Mouse (Mus musculus): ENCODE measurements around the gene Hmgxb4.

DNA sequence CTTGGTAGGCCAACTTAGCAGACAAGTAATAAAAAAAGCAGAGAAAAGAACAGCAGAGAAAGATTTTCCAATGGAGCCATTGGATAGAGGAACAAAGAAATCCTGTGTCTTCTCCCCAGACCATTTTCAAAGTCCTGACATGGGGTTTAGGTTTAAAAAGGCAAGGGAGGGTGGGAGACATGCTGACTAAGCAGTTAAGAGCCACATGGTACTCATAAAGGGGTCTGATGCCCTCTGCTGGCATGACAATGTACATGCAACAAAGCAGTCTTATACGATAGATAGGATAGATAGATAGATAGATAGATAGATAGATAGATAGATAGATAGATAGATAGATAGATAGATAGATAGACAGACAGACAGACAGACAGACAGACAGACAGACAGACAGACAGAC is 15.7 kb upstream of the Hmgxb4 start:
- TF ChIP-seq CTCF (conservative IDR thresholded peaks at IDR 0.05; ENCODE audit: low read length) (peak; percentile 41), POU5F1 (IDR thresholded peaks at IDR 0.05; ENCODE audit: borderline replicate concordance, low read length) (no peak), NANOG (IDR thresholded peaks at IDR 0.05; ENCODE audit: borderline replicate concordance, low read length) (no peak)
